Mouse (Mus musculus): ENCODE results near the gene Tmem39a. TPM values are rescaled to one million over a fixed set of nuclear protein-coding genes. Genes with fewer than 3 reads are reported as not detected.
A peak's percentile ranks its signal among the peaks of the same experiment; 100 is the strongest.

Tmem39a gene
- polyA plus RNA-seq, 1 experiment from 2014 or later = 43.9 TPM

DNA sequence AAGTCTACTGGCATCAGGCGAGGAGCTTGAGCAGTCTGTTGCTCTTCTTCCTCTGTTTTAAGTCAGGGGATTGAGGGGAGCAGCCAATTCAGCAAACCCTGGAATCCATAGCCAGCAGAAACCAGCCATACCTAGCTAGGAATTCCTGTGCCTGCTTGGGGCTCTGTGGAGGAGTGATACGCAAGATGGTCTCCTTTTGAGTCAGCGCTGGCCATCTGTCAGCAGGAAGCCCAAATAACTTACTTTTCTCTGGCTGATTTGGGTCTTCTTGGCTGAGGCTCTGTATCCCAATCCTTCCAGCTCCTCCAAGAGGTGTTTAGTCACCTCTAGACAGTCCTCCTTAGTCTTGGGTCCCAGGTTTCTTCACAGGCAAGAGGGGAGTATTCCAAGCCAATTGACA is 2.5 kb upstream of the Tmem39a start:
- Histone ChIP-seq H3K9ac (no peak overlapping the region), H3K4me1 (replicated peaks) (no peaks in the 10 kb centered on the region), H3K36me3 (no peaks in the 10 kb centered on the region), H3K9me3 (no peaks in the 10 kb centered on the region), H3K4me2 (no peak overlapping the region), H3K4me3 (no peak overlapping the region), H3K27ac (replicated peaks) (no peak overlapping the region), H3K27me3 (peaks cover 69% of the 10 kb centered on the region)
- ATAC-seq (ENCODE audit: low read depth) = no peak
- 89% methylated on average over 3 of the region's 3 CpGs for WGBS

DNA sequence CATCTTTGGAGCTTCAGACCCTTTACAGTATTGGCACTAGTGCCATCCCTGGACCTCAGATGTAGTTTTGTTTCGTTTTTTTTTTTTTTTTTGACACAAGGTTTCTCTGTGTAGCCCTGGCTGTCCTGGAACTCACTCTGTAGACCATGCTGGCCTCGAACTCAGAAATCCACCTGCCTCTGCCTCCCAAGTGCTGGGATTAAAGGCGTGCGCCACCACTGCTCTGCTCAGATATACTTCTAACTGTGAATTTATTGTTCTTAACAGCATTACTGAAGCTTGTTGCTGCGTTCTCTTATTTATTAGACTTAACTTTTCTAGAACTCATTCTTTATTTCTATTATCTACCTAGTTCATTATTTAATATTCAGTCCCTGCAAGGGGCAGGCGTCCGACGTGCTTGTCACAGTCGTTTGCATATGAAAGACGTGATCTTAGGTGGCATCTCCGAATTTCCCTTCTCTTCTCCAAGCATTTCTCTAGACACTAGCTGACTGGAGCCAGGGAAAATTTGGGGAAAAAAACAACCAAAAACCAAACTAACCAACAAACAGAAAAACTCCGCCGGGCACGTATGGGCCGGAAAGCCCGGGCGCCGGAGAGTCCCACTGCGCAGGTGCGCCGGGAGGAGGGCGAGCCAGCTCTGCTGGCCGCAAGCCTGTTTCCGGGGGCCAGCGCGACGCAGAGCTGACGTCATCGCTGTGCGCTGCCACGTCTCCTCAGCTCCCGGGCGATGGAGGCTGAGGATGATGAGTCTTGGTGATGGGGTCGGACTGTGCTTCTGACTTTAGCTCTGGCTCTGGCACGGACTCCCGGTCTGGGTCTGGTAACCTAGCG is 3.9 kb downstream of the Tmem39a start:
- peak overlapping the region; percentile 87 for H3K9ac ChIP-seq
- WGBS = 7% methylated on average over 37 of the region's 37 CpGs
- no peaks in the 10 kb centered on the region for H3K9me3 ChIP-seq
- H3K4me2 ChIP-seq = peak overlapping the region; percentile 60
- peak overlapping the region; percentile 82 for H3K4me3 ChIP-seq
- H3K36me3 ChIP-seq = peaks cover 13% of the 10 kb centered on the region
- peaks cover 27% of the 10 kb centered on the region for H3K27me3 ChIP-seq
- peak; percentile 95 for ATAC-seq (ENCODE audit: low read depth)
- peak overlapping the region; percentile 80 for H3K27ac ChIP-seq (replicated peaks)
- H3K4me1 ChIP-seq (replicated peaks) = peaks cover 17% of the 10 kb centered on the region

DNA sequence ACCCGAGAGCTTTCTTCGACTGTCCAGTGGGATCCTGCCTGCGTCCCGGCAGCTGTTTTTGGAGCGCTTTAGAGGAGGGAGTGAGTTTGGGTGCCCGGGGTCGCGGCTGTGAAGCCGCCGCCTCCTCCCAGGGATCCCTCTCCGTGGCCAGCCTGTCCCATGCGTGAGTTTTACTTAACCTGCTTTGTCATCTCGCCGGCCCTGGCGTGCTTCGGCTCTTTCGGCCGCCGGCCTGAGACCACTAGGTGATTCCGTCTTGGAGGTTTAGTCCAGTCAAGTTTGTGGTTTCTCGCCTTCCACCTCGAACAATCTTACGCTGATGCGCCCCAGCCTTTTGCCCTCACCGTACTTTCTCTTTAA is 4.5 kb downstream of the Tmem39a start:
- H3K36me3 ChIP-seq = peaks cover 17% of the 10 kb centered on the region
- under 1% methylated on average over 25 of the region's 25 CpGs for WGBS
- H3K27ac ChIP-seq (replicated peaks) = peak overlapping the region; percentile 80
- peak overlapping the region; percentile 87 for H3K9ac ChIP-seq
- H3K9me3 ChIP-seq = no peaks in the 10 kb centered on the region
- no peak for ATAC-seq (ENCODE audit: low read depth)
- H3K27me3 ChIP-seq = peaks cover 27% of the 10 kb centered on the region
- peak overlapping the region; percentile 82 for H3K4me3 ChIP-seq
- peaks cover 17% of the 10 kb centered on the region for H3K4me1 ChIP-seq (replicated peaks)
- peak overlapping the region; percentile 60 for H3K4me2 ChIP-seq

DNA sequence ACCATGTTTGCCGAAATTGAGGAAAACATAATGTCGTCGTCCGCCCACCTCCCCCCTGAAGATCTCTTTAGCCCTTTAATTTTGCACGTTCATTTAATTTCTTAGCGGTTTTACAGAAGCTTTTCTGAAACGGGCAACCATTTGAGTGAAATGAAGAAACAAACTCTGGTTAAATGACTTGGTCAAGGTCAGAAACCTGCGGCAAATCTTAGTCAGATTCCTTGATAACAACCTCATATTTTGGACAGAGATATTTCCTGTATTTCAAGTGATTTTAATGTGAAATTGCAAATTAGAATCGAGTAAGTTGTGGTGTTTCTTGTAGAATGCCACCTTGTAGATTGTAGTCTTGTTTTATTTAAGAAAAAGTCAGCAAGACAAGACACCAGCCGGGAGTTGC is 5.0 kb downstream of the Tmem39a start:
- Histone ChIP-seq H3K4me1 (replicated peaks) (peaks cover 17% of the 10 kb centered on the region), H3K36me3 (peaks cover 23% of the 10 kb centered on the region), H3K27me3 (peaks cover 26% of the 10 kb centered on the region), H3K4me3 (peak overlapping the region; percentile 82), H3K9ac (peak overlapping the region; percentile 87), H3K4me2 (peak overlapping the region; percentile 60), H3K27ac (replicated peaks) (no peak overlapping the region), H3K9me3 (no peaks in the 10 kb centered on the region)
- WGBS = 40% methylated on average over 10 of the region's 10 CpGs
- no peak for ATAC-seq (ENCODE audit: low read depth)

DNA sequence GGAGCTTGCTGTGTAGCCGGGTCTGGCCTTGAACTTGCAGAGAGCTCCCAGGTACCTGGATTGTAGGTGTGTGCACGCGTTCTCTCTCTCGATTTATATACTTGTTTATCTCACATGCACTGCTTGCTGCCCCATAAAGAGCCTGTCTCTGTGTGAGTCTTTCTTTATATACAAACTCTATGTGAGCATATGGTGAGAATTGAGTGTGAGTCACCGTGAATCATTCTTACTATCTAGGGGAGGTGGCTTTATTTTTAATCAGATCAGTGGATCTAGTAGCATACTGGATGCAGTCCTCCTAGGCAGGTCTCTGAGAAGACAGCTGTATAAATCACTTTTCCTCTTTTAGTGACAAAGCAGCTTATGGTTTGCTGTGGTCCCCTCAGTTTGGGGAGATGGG is 9.7 kb downstream of the Tmem39a start:
- no peak for ATAC-seq (ENCODE audit: low read depth)
- peaks cover 16% of the 10 kb centered on the region for H3K4me1 ChIP-seq (replicated peaks)
- H3K27ac ChIP-seq (replicated peaks) = no peak overlapping the region
- H3K4me3 ChIP-seq = no peak overlapping the region
- no peak overlapping the region for H3K9ac ChIP-seq
- no peak overlapping the region for H3K4me2 ChIP-seq
- H3K27me3 ChIP-seq = no peaks in the 10 kb centered on the region
- peaks cover 62% of the 10 kb centered on the region for H3K36me3 ChIP-seq
- no peaks in the 10 kb centered on the region for H3K9me3 ChIP-seq
- WGBS = over 99% methylated on average over 5 of the region's 5 CpGs

DNA sequence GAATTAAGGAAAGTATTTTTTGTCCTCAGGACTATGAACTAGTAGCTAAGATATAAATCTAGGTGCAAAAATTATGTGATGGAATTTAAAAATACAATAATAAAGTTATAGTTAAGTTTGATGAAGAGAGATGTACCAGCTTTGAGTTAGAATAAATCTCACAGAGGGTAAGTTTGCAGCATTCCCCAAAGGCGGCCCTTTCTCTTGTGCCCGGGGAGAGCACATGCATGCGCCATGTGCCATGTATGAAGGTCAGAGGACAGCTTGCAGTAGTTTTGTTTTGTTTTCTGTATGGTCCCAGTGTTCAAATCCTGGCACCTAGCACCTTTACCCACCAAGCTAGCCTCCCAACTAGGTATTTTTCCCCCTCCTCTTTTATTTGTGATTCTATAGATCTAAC is 13.0 kb downstream of the Tmem39a start:
- peaks cover 68% of the 10 kb centered on the region for H3K36me3 ChIP-seq
- no peaks in the 10 kb centered on the region for H3K9me3 ChIP-seq
- no peak for ATAC-seq (ENCODE audit: low read depth)
- H3K27ac ChIP-seq (replicated peaks) = no peak overlapping the region
- no peak overlapping the region for H3K4me3 ChIP-seq
- 97% methylated on average over 3 of the region's 3 CpGs for WGBS
- H3K27me3 ChIP-seq = no peaks in the 10 kb centered on the region
- no peak overlapping the region for H3K9ac ChIP-seq
- H3K4me2 ChIP-seq = no peak overlapping the region
- H3K4me1 ChIP-seq (replicated peaks) = no peaks in the 10 kb centered on the region

DNA sequence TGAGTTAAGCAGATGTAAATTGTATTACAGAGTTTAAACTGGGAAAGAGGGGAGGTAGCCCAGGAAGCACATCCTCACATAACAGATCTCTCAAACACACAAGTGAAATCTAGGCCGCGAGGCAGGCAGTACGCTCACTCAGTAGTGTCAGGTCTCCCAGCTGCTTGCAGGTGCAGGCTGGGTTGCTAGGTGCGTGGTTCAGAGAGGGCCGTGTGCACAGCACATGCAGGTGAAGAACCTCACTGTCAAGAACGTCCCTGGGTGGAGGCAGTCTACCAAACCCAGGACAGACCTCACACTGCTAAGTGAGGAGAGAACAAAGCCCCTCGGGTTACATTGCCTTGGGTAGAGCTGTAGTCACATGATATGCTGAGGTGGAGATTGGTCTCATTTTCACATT is 26.3 kb downstream of the Tmem39a start:
- ATAC-seq (ENCODE audit: low read depth) = no peak
- peaks cover 85% of the 10 kb centered on the region for H3K36me3 ChIP-seq
- 93% methylated on average over 7 of the region's 7 CpGs for WGBS

DNA sequence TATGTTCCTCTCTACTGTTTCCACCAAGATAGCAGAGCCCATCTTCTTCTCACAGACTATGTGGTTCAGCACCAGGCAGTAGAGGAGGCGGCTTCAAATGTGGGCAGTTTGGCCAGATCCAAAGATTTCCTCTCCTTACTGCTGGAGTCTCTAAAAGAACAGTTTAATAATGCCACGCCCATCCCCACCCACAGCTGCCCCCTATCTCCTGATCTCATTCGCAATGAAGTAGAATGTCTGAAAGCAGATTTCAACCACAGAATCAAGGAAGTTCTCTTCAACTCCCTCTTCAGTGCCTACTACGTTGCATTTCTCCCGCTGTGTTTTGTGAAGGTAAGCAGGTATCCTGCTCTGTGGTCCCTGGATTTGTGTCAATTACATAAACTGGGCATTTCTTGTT is 26.7 kb downstream of the Tmem39a start:
- 92% methylated on average over 5 of the region's 5 CpGs for WGBS
- Histone ChIP-seq H3K4me3 (no peak overlapping the region), H3K27me3 (no peaks in the 10 kb centered on the region), H3K4me1 (replicated peaks) (no peaks in the 10 kb centered on the region), H3K36me3 (peaks cover 89% of the 10 kb centered on the region), H3K9me3 (no peaks in the 10 kb centered on the region), H3K4me2 (no peak overlapping the region), H3K27ac (replicated peaks) (no peak overlapping the region), H3K9ac (no peak overlapping the region)
- no peak for ATAC-seq (ENCODE audit: low read depth)

More for the DNA sequence above, 26.3 kb downstream of the Tmem39a start:
- Histone ChIP-seq H3K4me1 (replicated peaks) (no peaks in the 10 kb centered on the region), H3K4me2 (no peak overlapping the region), H3K27me3 (no peaks in the 10 kb centered on the region), H3K9me3 (no peaks in the 10 kb centered on the region), H3K4me3 (no peak overlapping the region), H3K9ac (no peak overlapping the region), H3K27ac (replicated peaks) (no peak overlapping the region)

DNA sequence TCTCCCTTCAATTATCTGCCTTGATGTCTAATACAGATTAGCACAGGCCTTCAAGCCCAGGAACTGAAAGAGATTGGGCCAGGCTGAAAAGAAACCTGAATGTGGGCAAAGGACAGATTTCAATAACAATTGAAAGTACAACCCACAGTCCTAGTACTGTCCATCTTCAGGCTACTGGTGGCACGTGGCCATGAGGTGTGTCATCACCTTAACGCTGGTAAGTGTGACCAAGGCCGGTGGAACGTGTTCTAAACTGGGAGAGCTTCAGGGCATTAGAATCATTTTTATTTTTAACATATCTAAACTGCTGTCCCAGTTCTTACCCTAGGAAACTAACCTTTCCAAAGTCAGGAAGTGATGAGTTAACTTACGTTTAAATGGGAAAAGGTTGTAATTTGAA is 28.7 kb downstream of the Tmem39a start:
- Histone ChIP-seq H3K4me2 (no peak overlapping the region), H3K27ac (replicated peaks) (no peak overlapping the region), H3K9me3 (no peaks in the 10 kb centered on the region), H3K9ac (no peak overlapping the region), H3K36me3 (peaks cover 90% of the 10 kb centered on the region), H3K4me1 (replicated peaks) (no peaks in the 10 kb centered on the region), H3K27me3 (no peaks in the 10 kb centered on the region), H3K4me3 (no peak overlapping the region)
- 91% methylated on average over 5 of the region's 5 CpGs for WGBS
- no peak for ATAC-seq (ENCODE audit: low read depth)

DNA sequence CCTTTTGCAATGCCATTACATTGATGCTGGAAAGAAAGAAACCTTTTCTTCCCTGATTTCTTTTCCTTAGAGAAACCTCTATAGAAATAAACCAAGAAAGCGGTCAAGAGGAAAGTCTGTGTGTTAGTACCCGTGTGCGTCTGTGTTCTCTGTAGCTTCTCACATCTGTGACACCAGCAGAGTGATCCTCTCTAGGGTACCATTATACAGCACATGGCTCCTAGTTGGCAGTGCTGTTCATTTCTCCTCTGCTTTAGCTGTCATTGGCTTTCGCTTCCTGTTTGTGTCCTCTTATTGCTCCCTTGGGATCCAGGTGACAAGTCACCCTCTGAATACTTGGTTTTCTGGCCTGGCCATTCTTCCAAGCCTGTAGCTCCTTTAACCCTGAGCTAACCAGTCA is 29.1 kb downstream of the Tmem39a start:
- Histone ChIP-seq H3K4me1 (replicated peaks) (no peaks in the 10 kb centered on the region), H3K27me3 (no peaks in the 10 kb centered on the region), H3K27ac (replicated peaks) (no peak overlapping the region), H3K9ac (no peak overlapping the region), H3K4me3 (no peak overlapping the region), H3K9me3 (no peaks in the 10 kb centered on the region), H3K36me3 (peaks cover 90% of the 10 kb centered on the region), H3K4me2 (no peak overlapping the region)
- no peak for ATAC-seq (ENCODE audit: low read depth)
- 63% methylated on average over 4 of the region's 4 CpGs for WGBS

DNA sequence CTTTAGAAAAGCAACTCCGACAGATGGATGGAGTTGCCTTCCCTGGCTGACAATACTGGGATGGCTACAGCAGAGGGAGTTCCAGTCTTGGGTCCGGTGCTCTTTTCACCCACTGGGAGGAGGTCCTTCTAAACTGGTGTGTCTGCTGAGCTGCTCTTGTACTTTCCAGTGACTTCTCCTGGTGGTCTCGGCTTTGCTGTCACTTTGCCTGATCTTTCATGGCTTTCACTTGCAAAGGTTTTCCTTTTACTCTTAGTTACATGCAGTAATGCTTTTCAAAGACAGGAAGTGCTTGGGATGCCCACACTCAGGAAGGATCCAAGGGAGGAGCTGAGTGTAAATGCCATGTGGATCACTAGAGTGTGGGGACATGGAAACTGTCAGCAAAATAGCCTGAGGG is 33.0 kb downstream of the Tmem39a start:
- Histone ChIP-seq H3K4me3 (no peak overlapping the region), H3K27me3 (no peaks in the 10 kb centered on the region), H3K9me3 (no peaks in the 10 kb centered on the region), H3K27ac (replicated peaks) (no peak overlapping the region), H3K4me1 (replicated peaks) (no peaks in the 10 kb centered on the region), H3K9ac (no peak overlapping the region), H3K36me3 (peaks cover 79% of the 10 kb centered on the region), H3K4me2 (no peak overlapping the region)
- no peak for ATAC-seq (ENCODE audit: low read depth)
- 78% methylated on average over 3 of the region's 3 CpGs for WGBS

DNA sequence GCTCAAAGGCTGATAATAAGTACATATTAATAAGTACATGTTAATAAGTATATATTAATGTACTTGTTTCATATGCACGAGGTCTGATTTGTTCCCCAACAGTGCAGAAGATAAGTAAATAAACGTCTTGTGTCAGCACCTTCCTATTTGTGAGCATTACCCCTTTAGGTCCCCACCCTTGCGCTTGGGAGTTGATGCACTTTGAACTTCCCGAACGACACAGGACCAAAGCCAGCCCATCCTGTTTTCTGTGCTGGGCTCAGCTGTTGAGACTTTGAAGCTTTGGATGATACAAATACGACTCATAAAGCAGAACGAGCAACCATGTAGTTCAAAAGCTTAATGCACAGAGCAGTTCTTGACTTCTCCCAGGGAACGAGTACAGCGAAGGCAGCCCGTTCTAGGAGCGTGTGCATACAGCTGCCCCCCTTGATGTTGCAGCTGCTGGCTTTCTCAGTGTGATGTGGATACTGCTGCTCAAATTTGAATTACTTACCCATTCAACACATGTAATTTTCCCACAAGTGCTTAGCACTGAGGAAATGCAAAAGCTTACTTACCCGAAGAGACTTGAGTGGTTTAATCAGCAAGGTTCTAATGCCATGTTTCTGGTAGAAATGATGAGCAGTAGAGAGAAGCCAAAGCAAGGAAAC is 33.7 kb downstream of the Tmem39a start:
- Histone ChIP-seq H3K27ac (replicated peaks) (0 out of 2 replicates have a peak overlapping the region, but pooled peaks have one; percentile 3), H3K4me1 (replicated peaks) (no peaks in the 10 kb centered on the region), H3K27me3 (no peaks in the 10 kb centered on the region), H3K4me3 (no peak overlapping the region), H3K36me3 (peaks cover 74% of the 10 kb centered on the region), H3K9me3 (no peaks in the 10 kb centered on the region), H3K4me2 (no peak overlapping the region), H3K9ac (no peak overlapping the region)
- 83% methylated on average over 12 of the region's 12 CpGs for WGBS
- no peak for ATAC-seq (ENCODE audit: low read depth)
